Comparison of ENCODE assay signal across 22 mouse cellular contexts in the genomic region with DNA sequence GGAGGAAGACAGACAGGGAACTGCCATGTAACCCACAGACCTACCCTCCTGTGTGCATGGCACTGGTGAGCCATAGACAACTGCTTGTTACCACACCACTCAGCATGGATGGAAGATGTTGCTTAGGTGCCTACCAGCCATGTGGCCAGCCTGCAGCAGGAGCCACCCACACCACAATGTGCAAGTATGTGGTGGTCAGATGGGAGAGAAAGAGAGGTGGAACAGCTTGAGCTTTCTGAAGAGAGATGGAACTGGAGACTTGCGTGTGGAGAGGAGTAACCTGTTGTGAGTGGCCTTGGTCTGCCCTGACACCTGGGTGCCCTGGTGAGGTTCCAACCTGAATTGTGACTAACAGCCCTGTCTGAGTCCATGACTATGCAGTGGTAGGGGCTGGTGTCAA. TPM values are rescaled to one million over a fixed set of nuclear protein-coding genes. Genes with fewer than 3 reads are reported as not detected.
"Had no signal": no experiment of that assay in that cellular context is flagged by ENCODE, and none has a peak within 500 bp of the region (broad histone marks: within the 10 kb centered on the region; RNA-seq: fewer than 3 reads in every experiment).

No protein-coding gene starts in this region.

- H3K27ac ChIP-seq: liver, embryonic 14.5 days; macrophage; midbrain, embryonic 13.5 days; midbrain, embryonic 15.5 days; neural tube, embryonic 12.5 days; stomach, embryonic 15.5 days; stomach, postnatal 0 days had no signal

- H3K4me3 ChIP-seq: megakaryocyte, embryonic 14.5 days; midbrain, embryonic 13.5 days; midbrain, embryonic 15.5 days; neural tube, embryonic 12.5 days; stomach, embryonic 15.5 days had no signal

- H3K9ac ChIP-seq: liver, embryonic 14.5 days; lung, embryonic 14.5 days; midbrain, embryonic 13.5 days; midbrain, embryonic 15.5 days; neural tube, embryonic 12.5 days; stomach, embryonic 15.5 days had no signal

- ATAC-seq: midbrain, embryonic 13.5 days; midbrain, embryonic 15.5 days had no signal

- DNase-seq: lung, adult 18-20 months; lung, embryonic 14.5 days; lung, postnatal 10 days; right cerebral cortex, postnatal 14 days; thymus, adult 2 months; thymus, postnatal 25 days; thymus, postnatal 4 days had no signal

- H3K27me3 ChIP-seq: neural tube, embryonic 12.5 days; stomach, embryonic 15.5 days had no signal

- H3K4me2 ChIP-seq: lung, embryonic 14.5 days; midbrain, embryonic 13.5 days; midbrain, embryonic 15.5 days; neural tube, embryonic 12.5 days; stomach, embryonic 15.5 days had no signal

- H3K9me3 ChIP-seq: megakaryocyte, embryonic 14.5 days; midbrain, embryonic 13.5 days; midbrain, embryonic 15.5 days; neural tube, embryonic 12.5 days; stomach, embryonic 15.5 days had no signal

- H3K36me3 ChIP-seq: midbrain, embryonic 13.5 days; midbrain, embryonic 15.5 days; neural tube, embryonic 12.5 days; stomach, embryonic 15.5 days had no signal

- H3K4me1 ChIP-seq: megakaryocyte, embryonic 14.5 days; midbrain, embryonic 13.5 days; midbrain, embryonic 15.5 days; neural tube, embryonic 12.5 days; stomach, embryonic 15.5 days had no signal

RNA-seq across cellular contexts. Expression of a gene that starts 50.4 kb away (rescaled TPM):
- total RNA-seq: megakaryocyte progenitor cell, adult 5-6 weeks; monocyte, adult 5-6 weeks; neutrophil, adult 5-6 weeks had no signal
- polyA plus RNA-seq: liver, embryonic 16.5 days; lung, embryonic 14.5 days; lung, embryonic 16.5 days; macrophage; testis, adult 2 months; urinary bladder, adult 2 months had no signal
